Mouse (Mus musculus) cerebellum, postnatal 25 days (tissue): Measurements from ENCODE around the gene Kdm2a.
"Not testable (repeated sequence)": the region's sequence is repeated elsewhere in the genome, so short reads cannot be mapped to it uniquely, and the experiment has no call there.

ENCODE experiments used
- DNase-seq, 2 experiments: peaks; one replicate each; pipeline ENCODE4 v3.0.0; 2021; ENCODE audit warnings: mixed read lengths in 2 of 2

Gene Kdm2a

DNA sequence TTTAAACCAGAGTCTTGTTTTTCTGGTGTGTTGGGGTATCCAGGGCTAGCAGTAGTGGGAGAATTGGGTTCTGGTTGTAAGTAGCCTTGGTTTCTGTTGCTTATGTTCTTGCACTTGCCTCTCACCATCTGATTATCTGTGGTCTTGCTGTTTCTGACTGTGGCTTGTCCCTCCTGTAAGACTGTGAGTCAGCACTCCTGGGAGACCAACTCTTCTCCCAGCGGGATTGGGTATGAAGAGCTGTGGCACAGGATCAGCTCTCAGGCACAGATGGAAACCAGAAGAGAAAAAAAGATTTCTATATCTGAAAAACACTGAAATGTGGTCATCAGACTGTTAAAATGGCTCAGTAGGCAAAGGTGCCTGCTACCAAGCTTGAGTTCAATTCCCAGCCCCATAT is 16.5 kb upstream of the Kdm2a start:
- no peak for DNase-seq

DNA sequence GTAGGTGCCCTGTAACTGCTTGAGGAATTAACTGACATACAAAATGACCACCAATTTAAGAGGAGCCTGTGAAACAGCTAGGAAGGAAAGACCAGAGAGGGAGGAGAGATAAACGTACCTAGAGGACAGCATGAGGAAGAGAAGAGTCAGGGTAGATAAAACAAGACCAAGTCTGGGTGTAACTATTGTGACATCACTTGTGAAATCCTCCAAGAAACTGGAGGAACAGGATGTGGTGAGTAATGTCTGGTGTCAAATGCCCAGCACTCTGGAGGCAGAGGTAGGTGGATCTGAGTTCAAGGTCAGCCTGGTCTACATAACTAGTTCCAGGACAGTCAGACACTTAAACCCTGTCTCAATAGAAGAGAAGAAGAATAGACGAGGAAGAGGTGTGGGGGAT is 11.0 kb upstream of the Kdm2a start:
- no peak for DNase-seq

DNA sequence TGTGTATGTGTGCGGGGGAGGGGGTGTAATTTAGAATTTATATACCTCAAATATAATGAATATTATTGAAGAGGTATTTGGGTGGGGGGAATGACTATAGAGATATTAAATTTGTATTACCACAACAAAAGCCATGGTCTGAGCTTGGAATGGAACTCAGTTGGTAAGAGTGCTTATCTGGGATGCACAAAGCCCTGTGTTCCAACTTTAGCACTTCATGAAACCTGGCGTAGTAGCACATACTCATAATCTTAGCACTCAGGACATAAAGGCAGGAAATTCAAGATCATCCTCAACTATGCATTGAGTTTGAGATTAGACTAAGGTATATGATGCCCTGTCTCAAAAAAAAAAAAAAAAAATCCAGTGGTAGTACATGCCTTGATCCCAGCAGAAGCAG is 6.8 kb upstream of the Kdm2a start:
- DNase-seq: no peak

DNA sequence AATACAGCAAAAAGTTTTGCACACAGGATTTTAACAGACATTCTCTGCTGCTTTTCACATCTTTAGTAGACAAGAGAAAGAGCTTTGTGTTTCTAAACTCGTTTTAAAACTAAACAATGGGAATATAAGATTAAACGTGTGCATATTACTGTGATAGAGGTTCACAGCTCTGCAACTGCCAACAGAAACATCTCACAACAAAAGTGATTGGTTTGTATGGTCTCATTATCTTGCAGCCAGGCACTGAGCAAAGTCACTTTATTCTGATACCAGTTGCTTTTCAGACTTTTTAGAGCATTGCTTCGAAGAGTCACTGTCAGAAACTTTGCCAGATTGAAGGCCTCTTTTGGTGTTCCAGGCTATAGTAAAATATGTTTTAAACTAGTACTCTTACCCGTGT is 874 bp upstream of the Kdm2a start:
- DNase-seq: no peak

DNA sequence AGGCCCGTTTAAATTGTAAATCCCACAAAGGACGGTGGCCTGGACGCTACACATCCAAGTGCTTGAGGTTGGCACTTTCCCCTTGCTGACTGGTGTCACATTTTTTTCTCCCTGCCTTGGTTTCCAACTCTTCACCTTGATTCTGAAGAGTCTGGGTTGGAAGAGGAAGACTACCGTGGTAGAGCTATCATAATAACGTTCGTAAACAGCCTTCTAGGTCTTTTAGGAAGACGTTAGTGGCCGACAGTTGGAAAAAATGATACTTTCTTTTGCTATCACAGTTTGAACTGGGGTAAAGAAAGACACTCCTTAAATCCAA is 504 bp upstream of the Kdm2a start:
- DNase-seq: no peak

DNA sequence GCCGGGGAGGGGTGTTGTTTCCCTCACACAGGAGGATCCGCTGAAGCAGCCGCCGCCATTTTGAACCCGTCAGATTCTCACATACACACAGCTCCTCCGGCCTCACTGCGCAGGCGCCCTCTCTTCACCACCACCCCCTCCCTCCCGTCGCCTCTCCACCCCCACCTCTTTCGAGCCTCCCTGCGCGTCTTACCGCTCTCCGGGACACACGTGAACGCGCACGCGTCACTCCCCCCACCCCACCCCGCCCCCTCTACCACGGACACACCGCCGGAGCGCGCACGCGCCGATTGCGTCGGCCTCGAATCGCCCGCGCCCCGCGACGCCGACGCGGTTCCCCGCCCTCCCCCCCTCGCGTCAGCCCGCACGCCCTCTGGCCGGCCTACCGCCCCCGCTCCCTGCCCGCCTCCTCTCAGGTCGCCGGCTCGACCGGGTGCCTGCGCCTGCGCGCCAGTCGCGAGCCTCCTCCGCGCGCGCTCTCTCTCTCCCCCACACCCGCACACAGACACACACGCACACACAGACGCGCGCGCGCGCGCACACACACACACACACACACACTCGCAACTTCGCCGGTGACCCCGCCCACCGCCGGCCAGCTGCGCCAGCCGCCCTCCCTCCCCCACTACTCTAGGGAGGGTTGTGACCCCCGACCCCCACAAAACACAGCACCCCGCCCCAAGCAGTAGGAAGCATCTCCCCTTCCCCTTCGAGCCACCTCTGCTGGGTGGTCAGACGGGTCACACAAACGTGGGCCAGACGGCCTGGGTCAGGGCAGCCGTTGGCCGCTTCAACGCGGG is 887 bp downstream of the Kdm2a start:
- peak; percentile 96 to 98 for DNase-seq

DNA sequence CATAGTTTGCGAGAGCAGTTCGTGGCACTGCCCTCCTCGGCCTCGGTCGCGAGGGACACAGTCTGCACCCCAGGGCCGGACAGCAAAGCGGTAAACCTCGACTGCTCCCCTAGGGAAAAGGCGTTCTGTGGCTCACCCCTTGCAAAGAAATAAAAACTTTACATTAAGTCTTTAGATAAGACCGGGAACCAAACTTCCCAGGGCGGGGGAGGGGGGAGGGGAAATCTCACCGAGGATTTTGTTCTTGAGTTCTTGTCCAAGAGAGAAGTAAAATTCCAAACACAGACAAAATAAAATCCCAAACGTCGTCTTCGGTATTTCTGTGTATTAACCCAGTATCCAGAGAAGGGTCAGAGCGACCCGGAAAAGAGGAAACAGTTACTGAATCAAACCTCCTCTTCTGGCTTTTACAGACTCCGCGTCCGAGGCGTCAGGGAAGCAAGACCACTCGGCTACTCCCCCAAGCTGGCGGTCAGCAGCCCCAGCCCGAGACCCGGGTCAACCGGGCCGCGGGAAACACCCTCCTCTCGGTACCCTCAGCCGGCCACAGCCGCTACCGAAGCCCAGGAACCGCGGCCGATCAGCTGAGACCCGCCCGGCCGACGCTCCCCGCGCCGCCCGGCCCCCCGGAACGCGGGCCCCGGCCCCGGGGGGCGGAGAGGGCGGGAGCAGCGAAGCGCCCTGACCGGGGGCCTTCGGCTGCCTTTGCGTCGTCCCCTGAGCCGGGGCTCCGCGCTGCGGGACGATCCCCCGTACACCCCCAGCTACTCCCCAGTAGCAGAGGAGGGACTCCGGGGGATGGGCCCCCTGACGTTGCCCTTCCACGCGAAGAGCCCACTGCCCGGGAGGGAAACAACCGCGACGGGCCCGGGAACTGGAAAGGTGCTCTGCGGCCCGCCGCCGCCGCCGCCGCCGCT is 1.7 kb downstream of the Kdm2a start:
- peak; percentile 55 to 62 for DNase-seq

DNA sequence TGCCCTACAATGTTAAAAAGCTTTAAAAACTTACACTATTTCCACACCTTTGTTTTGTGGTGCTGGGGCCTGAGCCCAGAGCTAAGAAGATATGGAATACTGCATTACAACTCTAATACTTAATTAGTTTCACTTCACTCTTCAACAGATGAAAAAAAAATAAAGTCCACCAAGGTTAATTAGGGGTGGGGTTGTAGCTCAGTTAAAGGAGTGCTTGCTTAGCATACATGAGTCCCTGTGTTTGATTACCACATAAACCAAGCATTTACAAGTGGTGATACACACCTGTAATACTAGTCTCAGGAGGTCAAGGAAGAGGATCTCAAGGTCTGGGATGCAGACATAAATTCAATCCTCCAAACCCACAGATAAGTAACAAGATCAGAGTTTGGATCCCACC is 10.8 kb downstream of the Kdm2a start:
- DNase-seq: no peak

DNA sequence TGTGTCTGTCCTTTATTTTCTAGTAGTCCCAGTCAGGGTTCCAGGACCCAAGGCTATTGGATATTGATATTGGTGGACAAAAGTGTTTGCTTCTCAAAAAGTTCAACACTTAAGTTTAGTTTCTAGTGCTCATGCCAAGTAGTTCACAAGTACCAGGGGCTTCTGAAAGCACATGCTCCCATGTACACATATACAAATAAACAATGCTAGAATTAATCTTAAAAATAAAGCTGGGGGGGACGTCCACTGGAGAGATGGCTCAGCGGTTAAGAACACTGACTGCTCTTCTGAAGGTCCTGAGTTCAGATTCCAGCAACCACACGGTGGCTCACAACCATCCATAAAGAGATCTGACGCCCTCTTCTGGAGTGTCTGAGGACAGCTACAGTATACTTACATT is 13.1 kb downstream of the Kdm2a start:
- DNase-seq: no peak

DNA sequence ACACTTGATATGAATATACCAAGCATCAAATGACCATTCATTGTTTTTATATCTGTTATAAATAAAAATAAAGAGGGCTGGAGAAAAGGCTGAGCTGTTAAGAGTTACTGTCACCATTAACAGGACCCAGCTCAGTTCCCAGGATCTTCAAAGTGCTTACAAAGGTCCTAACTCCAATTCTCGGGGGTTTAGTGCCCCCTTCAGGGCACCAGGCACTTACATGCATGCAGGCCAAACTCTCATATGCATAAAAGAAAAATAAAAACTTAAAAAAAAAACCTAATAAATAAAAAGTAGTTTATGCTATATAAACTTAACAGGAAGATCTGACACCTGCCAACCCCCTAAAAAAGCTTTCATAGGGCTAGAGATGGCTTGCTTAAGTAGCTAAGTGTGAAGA is 13.8 kb downstream of the Kdm2a start:
- DNase-seq: no peak

DNA sequence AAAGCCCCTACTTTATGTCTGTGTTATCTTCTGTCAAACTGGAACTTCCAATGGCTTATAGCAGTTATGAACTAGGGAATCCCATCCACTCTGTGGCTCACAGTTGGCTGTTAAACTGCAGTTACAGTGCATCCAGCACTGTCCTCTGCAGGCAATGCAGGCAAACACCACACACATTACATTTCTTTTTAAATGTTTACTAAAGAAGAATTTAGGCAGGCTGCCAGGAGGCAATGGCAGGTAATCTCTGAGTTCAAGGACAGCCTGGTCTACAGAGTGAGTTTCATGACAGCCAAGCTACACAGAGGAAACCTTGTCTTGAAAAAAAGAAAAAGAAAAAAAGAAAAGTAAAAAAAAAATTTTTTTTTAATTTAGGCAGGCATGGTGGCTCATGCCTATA is 14.8 kb downstream of the Kdm2a start:
- no peak for DNase-seq

DNA sequence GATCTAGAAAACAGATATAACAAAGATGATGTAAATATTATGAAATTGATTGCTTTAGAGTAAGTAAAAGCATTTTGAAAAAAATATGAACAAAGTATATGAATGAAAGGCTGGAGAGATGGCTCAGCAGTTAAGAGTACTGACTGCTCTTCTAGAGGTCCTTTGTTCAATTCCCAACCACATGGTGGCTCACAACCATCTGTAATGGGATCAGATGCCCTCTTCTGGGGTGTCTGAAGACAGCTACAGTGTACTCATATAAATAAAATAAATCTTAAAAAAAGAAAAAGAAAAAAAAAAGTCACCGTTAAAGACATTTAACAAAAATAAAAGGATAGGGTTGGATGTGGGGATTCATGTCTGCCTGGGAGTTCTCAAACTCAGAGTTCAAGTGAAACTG is 15.8 kb downstream of the Kdm2a start:
- DNase-seq: not testable (repeated sequence)

DNA sequence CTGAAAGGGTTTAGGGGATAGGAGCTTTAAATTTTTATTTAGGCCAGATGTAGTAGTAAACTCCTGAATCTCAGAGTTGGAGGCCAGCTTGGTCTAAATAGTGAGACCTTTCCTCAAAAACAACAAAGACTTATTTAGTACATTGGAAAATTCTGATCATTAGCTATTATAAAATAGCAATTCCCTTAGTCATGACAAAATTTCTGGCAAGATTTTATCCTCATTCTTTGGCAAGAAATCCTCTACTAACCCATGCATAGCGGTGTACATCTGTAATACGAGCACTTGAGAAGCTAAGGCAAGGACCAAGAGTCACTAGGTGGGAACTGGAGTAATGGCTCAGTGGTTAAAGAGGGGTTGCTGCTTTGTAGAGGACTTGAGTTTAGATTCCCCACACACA is 27.4 kb downstream of the Kdm2a start:
- DNase-seq: no peak

DNA sequence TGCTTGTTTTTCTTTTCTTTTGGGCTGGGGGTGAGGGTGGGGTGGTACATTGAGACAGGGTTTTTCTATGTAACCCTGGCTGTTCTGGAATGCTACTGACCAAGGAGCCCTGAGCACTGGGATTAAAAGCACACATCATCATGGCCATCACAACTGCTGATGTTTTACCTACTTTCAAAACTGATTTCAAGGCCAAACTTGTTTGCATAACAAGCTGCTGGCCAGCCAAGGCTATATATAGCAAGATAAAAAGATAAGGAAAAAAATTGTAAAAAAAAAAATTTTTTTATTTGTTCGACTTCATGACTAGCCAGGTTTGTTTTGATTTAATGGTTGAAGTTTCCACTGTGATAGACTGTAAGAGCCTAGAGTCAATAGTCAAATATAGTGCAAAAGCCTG is 27.8 kb downstream of the Kdm2a start:
- DNase-seq: no peak

DNA sequence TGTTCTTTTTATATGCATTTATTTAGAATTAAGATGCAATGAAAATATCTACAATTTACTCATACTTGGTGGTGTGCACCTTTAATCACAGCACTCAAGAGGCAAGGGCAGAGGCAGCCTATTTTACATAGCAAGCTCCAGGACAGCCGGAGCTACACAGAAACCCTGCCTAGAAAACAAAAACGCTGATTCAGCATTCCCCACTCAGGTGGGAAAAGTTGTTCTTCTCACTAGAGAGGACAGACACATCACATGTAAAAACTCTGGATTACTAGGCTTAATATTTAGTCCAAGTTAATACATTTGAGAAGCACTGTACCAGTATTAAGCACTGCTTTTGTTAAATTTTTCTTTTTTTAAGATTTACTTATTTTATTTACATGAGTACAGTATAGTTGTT is 48.6 kb downstream of the Kdm2a start:
- no peak for DNase-seq

DNA sequence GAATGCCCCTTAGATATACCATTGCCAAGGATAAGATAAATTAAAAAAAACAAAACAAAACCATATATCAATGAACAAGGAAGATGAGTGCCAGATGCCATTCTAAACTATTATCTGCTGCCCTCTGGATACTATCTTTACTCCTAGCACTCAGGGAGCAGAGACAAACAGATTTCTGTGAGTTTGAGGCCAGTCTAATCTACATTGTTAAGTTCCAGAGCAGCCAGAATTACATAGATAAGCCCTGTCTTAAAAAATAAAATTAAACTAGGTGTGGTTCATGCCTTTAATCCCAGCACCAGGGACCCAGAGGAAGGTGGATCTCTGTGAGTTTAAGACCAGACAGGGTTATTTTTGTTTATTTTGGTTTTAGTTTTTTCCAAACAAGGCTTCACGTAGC is 51.6 kb downstream of the Kdm2a start:
- no peak for DNase-seq

DNA sequence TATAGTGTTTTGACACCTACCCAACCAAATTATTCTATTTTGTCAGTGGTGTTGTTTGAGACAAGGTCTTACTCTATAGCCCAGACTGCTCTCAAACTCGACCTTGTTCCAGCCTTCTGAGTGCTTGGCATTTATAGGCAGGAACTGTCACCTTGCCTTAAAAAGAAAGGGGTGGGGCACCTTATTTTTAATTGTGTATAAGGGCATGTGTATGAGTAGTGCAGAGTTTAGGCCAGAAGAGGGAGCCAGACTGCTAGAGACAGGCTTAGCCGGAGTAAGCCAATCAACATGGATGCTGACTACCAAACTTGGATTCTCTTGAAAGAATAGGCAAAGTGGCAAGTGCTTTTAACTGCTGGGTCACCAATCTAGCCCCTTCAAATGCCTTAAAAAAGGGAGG is 59.9 kb downstream of the Kdm2a start:
- peak; percentile 41 to 73 for DNase-seq

DNA sequence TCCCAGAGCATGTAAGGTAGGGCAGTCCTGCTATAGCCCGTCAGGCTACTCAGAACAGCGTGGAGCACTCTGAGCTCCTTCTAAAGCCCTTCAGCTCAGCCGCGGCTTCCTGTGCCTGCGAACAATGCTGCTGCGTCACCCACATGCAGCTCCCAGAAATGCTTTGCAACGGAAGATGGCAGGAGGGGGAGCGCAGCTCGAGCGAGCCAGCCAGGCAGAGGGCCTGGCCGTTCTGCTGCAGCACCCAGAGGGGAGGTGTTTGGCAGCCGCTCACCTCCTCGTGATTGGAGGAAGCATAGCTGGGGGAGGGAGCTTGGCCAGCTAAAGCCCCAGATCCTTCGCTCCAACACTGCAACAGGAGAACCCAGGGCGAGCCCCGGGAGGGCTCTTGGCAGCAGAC is 64.3 kb downstream of the Kdm2a start:
- DNase-seq: peak; percentile 95

DNA sequence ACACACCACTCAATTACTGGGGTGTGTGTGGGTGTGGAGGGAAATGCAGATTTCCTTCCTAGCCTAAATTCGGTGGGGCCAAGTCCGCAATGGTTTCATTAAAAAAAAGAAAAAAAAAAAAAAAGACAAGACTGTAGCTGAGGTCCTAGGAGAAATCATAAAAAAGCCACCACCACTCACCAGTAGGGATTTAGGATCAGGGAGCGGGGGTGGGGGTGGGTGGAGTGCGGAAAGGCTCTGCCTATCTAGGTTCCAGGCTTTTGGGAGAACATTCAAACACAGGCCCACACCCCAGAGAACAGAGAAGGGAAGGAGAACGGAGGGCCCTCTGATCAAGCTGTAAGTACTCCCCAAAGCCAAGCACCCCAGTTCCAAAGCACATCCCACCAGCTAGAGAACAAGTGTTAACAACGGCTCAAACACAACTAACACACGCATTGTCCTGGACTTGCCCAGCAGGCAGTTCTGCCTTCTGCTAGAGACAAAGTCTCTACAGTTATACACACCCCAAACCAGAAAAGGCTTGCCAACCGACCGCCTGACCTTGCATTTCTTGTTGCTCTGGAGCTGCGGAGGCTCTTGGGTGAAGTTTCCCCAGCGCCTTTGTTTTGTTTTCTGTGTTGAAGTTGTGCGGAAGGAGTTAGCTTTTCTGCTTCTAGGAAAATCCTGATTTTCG is 64.8 kb downstream of the Kdm2a start:
- peak in 1 of 2 experiments; percentile 47 for DNase-seq

DNA sequence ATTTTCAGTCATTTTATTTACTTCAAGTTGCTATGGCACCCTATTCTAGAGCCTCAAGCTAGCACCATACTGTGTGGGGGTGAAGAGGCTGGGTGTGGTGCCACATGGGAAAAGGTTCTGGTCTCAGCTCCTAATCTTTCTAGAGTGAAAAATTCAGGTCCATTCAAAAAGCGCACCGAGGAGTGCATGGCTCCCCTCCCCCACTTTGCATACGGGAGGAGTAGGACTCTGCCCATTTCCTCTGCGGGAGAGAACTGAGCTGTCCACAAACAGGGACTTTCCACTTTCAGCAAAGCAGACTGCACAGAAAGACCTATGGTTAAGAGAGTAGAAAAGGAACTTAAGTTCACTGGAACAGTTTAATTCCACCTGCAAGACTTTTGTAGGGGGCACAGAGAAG is 65.4 kb downstream of the Kdm2a start:
- DNase-seq: peak; percentile 54 to 68

DNA sequence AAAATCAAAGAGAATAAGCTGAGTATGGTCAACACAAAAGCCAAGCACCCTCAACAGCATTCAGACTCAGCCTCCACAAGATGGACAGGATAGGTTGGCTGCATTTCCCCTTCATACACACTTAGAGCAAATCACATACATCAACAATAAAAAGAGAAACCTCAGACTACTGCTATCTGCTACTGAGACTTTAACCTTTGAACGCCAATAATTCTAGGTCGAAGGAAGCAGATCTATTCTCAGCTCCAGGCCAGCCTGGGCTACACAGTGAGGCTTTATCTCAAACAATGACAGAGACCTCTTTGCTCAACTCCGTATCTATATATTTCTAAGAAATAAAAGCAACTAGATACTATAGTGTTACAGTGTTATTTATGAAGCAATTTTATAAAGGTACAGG is 66.8 kb downstream of the Kdm2a start:
- no peak for DNase-seq

DNA sequence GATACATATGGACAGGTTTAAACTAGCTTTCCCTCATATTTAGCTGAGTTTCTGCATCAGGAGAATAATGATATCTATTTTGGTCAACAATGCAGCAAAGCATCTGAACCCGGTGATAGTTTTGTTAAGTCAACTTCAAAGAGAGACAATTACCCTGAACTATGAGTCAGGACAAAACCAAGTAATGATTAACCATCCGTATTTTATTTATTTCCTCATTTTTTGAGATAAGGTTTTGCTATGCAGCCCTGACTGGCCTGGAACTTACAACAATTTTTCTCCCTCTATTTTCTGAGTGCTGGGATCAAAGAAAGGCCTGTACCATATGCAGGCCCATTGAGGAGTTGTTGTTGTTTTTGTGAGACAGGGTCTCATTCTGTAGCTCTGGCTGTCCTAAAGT is 67.5 kb downstream of the Kdm2a start:
- no peak for DNase-seq

DNA sequence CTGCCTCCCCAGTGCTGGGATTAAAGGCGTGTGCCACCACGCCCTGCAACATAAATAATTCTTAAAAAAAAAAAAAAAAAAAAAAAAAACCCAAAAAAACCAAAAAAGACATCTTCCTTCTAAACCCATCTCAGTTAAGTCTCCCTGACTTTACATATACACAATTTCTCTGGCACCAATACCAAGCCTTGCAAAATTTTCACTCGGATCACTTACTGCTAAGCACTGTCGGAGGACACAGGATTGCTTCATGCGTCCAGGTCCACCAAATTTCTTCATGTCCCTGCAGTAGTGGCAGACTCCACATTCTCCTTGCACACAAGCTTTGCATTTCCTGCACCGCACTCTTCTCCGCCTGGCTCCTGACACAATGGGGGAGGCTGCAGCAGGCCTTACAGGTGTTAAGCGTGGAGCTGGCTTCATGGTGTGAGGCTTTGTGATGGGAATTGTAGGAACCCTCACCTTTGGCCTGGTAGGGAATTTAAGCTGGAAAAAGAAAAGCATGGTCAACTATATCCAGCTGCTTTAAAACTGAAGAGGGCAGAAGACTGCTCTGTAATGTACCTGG is 69.3 kb downstream of the Kdm2a start:
- DNase-seq: no peak
